Mouse (Mus musculus) heart, embryonic 11.5 days (tissue): Measurements from ENCODE around the gene Sacs. TPM values are rescaled to one million over a fixed set of nuclear protein-coding genes. Genes with fewer than 3 reads are reported as not detected.

ENCODE experiments used
- ATAC-seq: fragments of 200-750 bp; cut with Nextera tagmentation; replicated peaks from 2 replicates; pipeline ENCODE4 v1.8.0; 2017; ENCODE audit warnings: moderate library complexity; ENCODE audit not compliant: insufficient number of reproducible peaks, low FRiP score, low TSS enrichment
- H3K27ac ChIP-seq: fragments of 300-500 bp; sonication (generic); 2 replicates; pipeline ENCODE4 v1.5.1; 2014; ENCODE audit warnings: mild to moderate bottlenecking, low read depth, low read length
- H3K27me3 ChIP-seq: fragments of 300-500 bp; sonication (generic); 2 replicates; pipeline ENCODE4 v1.6.1; 2014; ENCODE audit warnings: mild to moderate bottlenecking, low read length, mixed read lengths; ENCODE audit not compliant: control insufficient read depth, insufficient read depth
- H3K36me3 ChIP-seq: fragments of 300-500 bp; sonication (generic); 2 replicates; pipeline ENCODE4 v1.6.1; 2014; ENCODE audit warnings: mild to moderate bottlenecking, low read length, moderate library complexity, mixed read lengths; ENCODE audit not compliant: control insufficient read depth, insufficient read depth
- H3K4me1 ChIP-seq: fragments of 300-500 bp; sonication (generic); 2 replicates; pipeline ENCODE4 v1.6.1; 2014; ENCODE audit warnings: low read length; ENCODE audit not compliant: control insufficient read depth, insufficient read depth
- H3K4me2 ChIP-seq: fragments of 300-500 bp; sonication (generic); 2 replicates; pipeline ENCODE4 v1.6.1; 2014; ENCODE audit warnings: mild to moderate bottlenecking, moderate library complexity
- H3K4me3 ChIP-seq: fragments of 300-500 bp; sonication (generic); 2 replicates; pipeline ENCODE4 v1.5.1; 2014; ENCODE audit warnings: low read depth, low read length
- H3K9ac ChIP-seq: fragments of 300-500 bp; sonication (generic); 2 replicates; pipeline ENCODE4 v1.6.1; 2014; ENCODE audit warnings: mild to moderate bottlenecking, low read depth, low read length, moderate library complexity
- H3K9me3 ChIP-seq: fragments of 300-500 bp; sonication (generic); replicated peaks from 2 replicates; pipeline ENCODE4 v1.6.1; 2016; ENCODE audit warnings: low read length; ENCODE audit not compliant: control insufficient read depth
- WGBS: fragments of 180-500 bp; shearing (Covaris S2); extraction: QIAGEN DNeasy Blood & Tissue Kit; methylation state at CpG from one replicate; pipeline ENCODE4 v1.1.7; 2014; ENCODE audit not compliant: insufficient replicate concordance; 5-methylcytosine and 5-hydroxymethylcytosine counted together
- polyA plus RNA-seq: library from polyadenylated mRNA; unstranded; fragments of >200 nt; fragmentation: Nextera tagmentation; extraction: Ambion mirVana; gene quantifications from 2 replicates; pipeline ENCODE4 v1.2.1, GENCODE M21; 2014

Gene Sacs
- polyA plus RNA-seq, 1 experiment from 2014 or later, result 5.0 TPM

- H3K9me3 ChIP-seq, result no peaks in the 10 kb centered on the region
- no peak overlapping the region for H3K27ac ChIP-seq
- no peak for ATAC-seq
- H3K27me3 ChIP-seq, result no peaks in the 10 kb centered on the region
- no peak overlapping the region for H3K4me3 ChIP-seq
- WGBS, result 83% methylated on average over 6 of the region's 6 CpGs
- H3K36me3 ChIP-seq, result peaks cover 19% of the 10 kb centered on the region
- H3K4me1 ChIP-seq, result no peaks in the 10 kb centered on the region
- H3K9ac ChIP-seq, result no peak overlapping the region
- H3K4me2 ChIP-seq, result no peak overlapping the region
These were observed 73.5 kb downstream of the Sacs start for GRCm38 (mm10) chr14:61211754-61212153.

- Histone ChIP-seq H3K9me3 (no peaks in the 10 kb centered on the region), H3K4me1 (no peaks in the 10 kb centered on the region), H3K4me3 (no peak overlapping the region), H3K27me3 (no peaks in the 10 kb centered on the region), H3K4me2 (no peak overlapping the region), H3K36me3 (no peaks in the 10 kb centered on the region), H3K9ac (no peak overlapping the region), H3K27ac (no peak overlapping the region)
- WGBS, result 78% methylated on average over 5 of the region's 5 CpGs
- ATAC-seq, result no peak
These were observed 82.9 kb downstream of the Sacs start for GRCm38 (mm10) chr14:61221166-61221565.

GRCm38 (mm10) chr14:61222506-61222905 is 84.2 kb downstream of the Sacs start:
- ATAC-seq, result no peak
- Histone ChIP-seq H3K9me3 (no peaks in the 10 kb centered on the region), H3K4me1 (no peaks in the 10 kb centered on the region), H3K27me3 (no peaks in the 10 kb centered on the region), H3K4me2 (no peak overlapping the region), H3K36me3 (no peaks in the 10 kb centered on the region), H3K27ac (no peak overlapping the region), H3K4me3 (no peak overlapping the region), H3K9ac (no peak overlapping the region)
- WGBS, result 43% methylated on average over 6 of the region's 6 CpGs

- Histone ChIP-seq H3K4me2 (no peak overlapping the region), H3K36me3 (no peaks in the 10 kb centered on the region), H3K4me1 (no peaks in the 10 kb centered on the region), H3K27ac (no peak overlapping the region), H3K9ac (no peak overlapping the region), H3K27me3 (no peaks in the 10 kb centered on the region), H3K4me3 (no peak overlapping the region), H3K9me3 (no peaks in the 10 kb centered on the region)
- WGBS, result 49% methylated on average over 4 of the region's 4 CpGs
- ATAC-seq, result no peak
These were observed 85.5 kb downstream of the Sacs start for GRCm38 (mm10) chr14:61223740-61224139.

GRCm38 (mm10) chr14:61224387-61225077 is 86.3 kb downstream of the Sacs start:
- no peak overlapping the region for H3K27ac ChIP-seq

GRCm38 (mm10) chr14:61226151-61226550 is 87.9 kb downstream of the Sacs start:
- H3K27ac ChIP-seq, result no peak overlapping the region
- no peak for ATAC-seq
- H3K27me3 ChIP-seq, result no peaks in the 10 kb centered on the region
- no peaks in the 10 kb centered on the region for H3K36me3 ChIP-seq
- 61% methylated on average over 1 of the region's 1 CpGs for WGBS
- no peaks in the 10 kb centered on the region for H3K9me3 ChIP-seq
- H3K4me3 ChIP-seq, result no peak overlapping the region
- H3K4me2 ChIP-seq, result no peak overlapping the region
- no peak overlapping the region for H3K9ac ChIP-seq
- H3K4me1 ChIP-seq, result peaks cover 4% of the 10 kb centered on the region; the same call in 1 of the 2 replicates

More at GRCm38 (mm10) chr14:61224387-61225077, 86.3 kb downstream of the Sacs start:
- ATAC-seq, result no peak
- Histone ChIP-seq H3K4me2 (no peak overlapping the region), H3K27me3 (no peaks in the 10 kb centered on the region), H3K9ac (no peak overlapping the region), H3K36me3 (no peaks in the 10 kb centered on the region), H3K4me1 (no peaks in the 10 kb centered on the region), H3K4me3 (no peak overlapping the region), H3K9me3 (no peaks in the 10 kb centered on the region)
- 81% methylated on average over 5 of the region's 5 CpGs for WGBS

GRCm38 (mm10) chr14:61229763-61230162 is 91.5 kb downstream of the Sacs start:
- Histone ChIP-seq H3K4me1 (peaks cover 4% of the 10 kb centered on the region; the same call in 1 of the 2 replicates), H3K9ac (no peak overlapping the region), H3K9me3 (no peaks in the 10 kb centered on the region), H3K27me3 (no peaks in the 10 kb centered on the region), H3K4me2 (no peak overlapping the region), H3K4me3 (no peak overlapping the region), H3K27ac (no peak overlapping the region), H3K36me3 (no peaks in the 10 kb centered on the region)
- WGBS, result 59% methylated on average over 5 of the region's 5 CpGs
- ATAC-seq, result no peak

- Histone ChIP-seq H3K9me3 (no peaks in the 10 kb centered on the region), H3K27me3 (no peaks in the 10 kb centered on the region), H3K4me1 (peaks cover 4% of the 10 kb centered on the region; the same call in 1 of the 2 replicates), H3K4me2 (no peak overlapping the region), H3K27ac (no peak overlapping the region), H3K9ac (no peak overlapping the region), H3K36me3 (no peaks in the 10 kb centered on the region), H3K4me3 (no peak overlapping the region)
- 80% methylated on average over 4 of the region's 4 CpGs for WGBS
- no peak for ATAC-seq
These were observed 91.9 kb downstream of the Sacs start for GRCm38 (mm10) chr14:61230179-61230578.

- Histone ChIP-seq H3K9me3 (no peaks in the 10 kb centered on the region), H3K27ac (no peak overlapping the region), H3K4me2 (no peak overlapping the region), H3K27me3 (no peaks in the 10 kb centered on the region), H3K4me3 (no peak overlapping the region), H3K9ac (no peak overlapping the region), H3K4me1 (peaks cover 4% of the 10 kb centered on the region; the same call in 1 of the 2 replicates), H3K36me3 (no peaks in the 10 kb centered on the region)
- WGBS, result 84% methylated on average over 13 of the region's 13 CpGs
- no peak for ATAC-seq
These were observed 93.8 kb downstream of the Sacs start for GRCm38 (mm10) chr14:61232016-61232568.
